Mouse (Mus musculus) spleen, adult 2 months (tissue): Measurements from ENCODE around the gene Arhgap40.

Source experiments
- CTCF ChIP-seq: fragments of 200-500 bp; IDR thresholded peaks from 2 replicates; pipeline ENCODE4 v1.5.1; 2011; ENCODE audit warnings: mild to moderate bottlenecking, inconsistent platforms; ENCODE audit not compliant: insufficient read depth, insufficient read length, insufficient replicate concordance; ENCODE audit errors: extremely low read depth
- POLR2A ChIP-seq: fragments of 200-500 bp; IDR thresholded peaks from 2 replicates; pipeline ENCODE4 v1.6.1; 2011; ENCODE audit warnings: low read depth, low read length, inconsistent platforms

DNA sequence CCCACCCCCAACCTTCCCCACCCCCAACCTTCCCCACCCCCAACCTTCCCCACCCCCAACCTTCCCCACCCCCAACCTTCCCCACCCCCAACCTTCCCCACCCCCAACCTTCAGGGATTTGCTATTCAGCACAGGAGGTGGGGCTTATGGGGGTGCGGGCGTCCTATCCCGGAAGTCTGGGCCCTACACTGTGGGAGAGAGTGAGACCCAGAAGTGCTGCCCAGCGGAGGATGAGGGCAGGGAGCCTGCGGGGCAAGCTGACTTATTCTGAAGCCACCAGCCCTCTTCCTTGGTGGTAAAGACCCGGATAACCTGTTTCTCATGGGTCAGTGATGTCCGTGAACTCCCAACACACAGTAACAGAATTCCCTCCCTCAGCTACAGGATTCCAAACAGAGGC, 42.7 kb downstream of the Arhgap40 start:
- no peak for TF ChIP-seq CTCF
- TF ChIP-seq POLR2A, result no peak
